Mouse (Mus musculus) kidney, embryonic 16.5 days (tissue): ENCODE results near the gene Arhgef33. TPM values are rescaled to one million over a fixed set of nuclear protein-coding genes. Genes with fewer than 3 reads are reported as not detected.
"Not testable (repeated sequence)": the region's sequence is repeated elsewhere in the genome, so short reads cannot be mapped to it uniquely, and the experiment has no call there.

ENCODE experiments used
- ATAC-seq: fragments of 200-750 bp; cut with Nextera tagmentation; 2 replicates; pipeline ENCODE4 v1.8.0; 2017; ENCODE audit warnings: moderate TSS enrichment; ENCODE audit not compliant: low FRiP score, low TSS enrichment
- H3K27ac ChIP-seq: fragments of 300-500 bp; sonication (generic); 2 replicates; pipeline ENCODE4 v1.5.1; 2014; ENCODE audit warnings: low read length
- H3K27me3 ChIP-seq: fragments of 300-500 bp; sonication (generic); 2 replicates; pipeline ENCODE4 v1.6.1; 2014; ENCODE audit warnings: low read length, control low read depth, mixed read lengths; ENCODE audit not compliant: insufficient read depth
- H3K36me3 ChIP-seq: fragments of 300-500 bp; sonication (generic); 2 replicates; pipeline ENCODE4 v1.6.1; 2014; ENCODE audit warnings: low read length, control low read depth, mixed read lengths; ENCODE audit not compliant: insufficient read depth
- H3K4me1 ChIP-seq: fragments of 300-500 bp; sonication (generic); 2 replicates; pipeline ENCODE4 v1.6.1; 2014; ENCODE audit warnings: low read length, control low read depth, mixed read lengths; ENCODE audit not compliant: insufficient read depth
- H3K4me2 ChIP-seq: fragments of 300-500 bp; sonication (generic); replicated peaks from 2 replicates; pipeline ENCODE4 v1.6.1; 2014; ENCODE audit warnings: low read depth, low read length
- H3K4me3 ChIP-seq: fragments of 300-500 bp; sonication (generic); 2 replicates; pipeline ENCODE4 v1.5.1; 2014; ENCODE audit warnings: mild to moderate bottlenecking, low read length
- H3K9ac ChIP-seq: fragments of 300-500 bp; sonication (generic); replicated peaks from 2 replicates; pipeline ENCODE4 v1.6.1; 2014; ENCODE audit warnings: low read length
- H3K9me3 ChIP-seq: fragments of 300-500 bp; sonication (generic); 2 replicates; pipeline ENCODE4 v1.6.1; 2016; ENCODE audit warnings: low read length, control low read depth
- WGBS: fragments of 180-500 bp; shearing (Covaris S2); extraction: QIAGEN DNeasy Blood & Tissue Kit; methylation state at CpG from one replicate; pipeline ENCODE4 v1.1.7; 2014; 5-methylcytosine and 5-hydroxymethylcytosine counted together
- polyA plus RNA-seq: library from polyadenylated mRNA; unstranded; fragments of >200 nt; fragmentation: Nextera tagmentation; extraction: Ambion mirVana; gene quantifications from 2 replicates; pipeline ENCODE4 v1.2.1, GENCODE M21; 2015

The Arhgef33 gene
- polyA plus RNA-seq: 0.55 and 0.92 TPM in 2 replicates

- no peaks in the 10 kb centered on the region for H3K27me3 ChIP-seq
- no peak within 1 kb of the TSS for H3K27ac ChIP-seq
- no peak within 1 kb of the TSS for H3K4me3 ChIP-seq
- 100% methylated on average over 1 of the region's 1 CpGs for WGBS
- H3K9ac ChIP-seq: no peak within 1 kb of the TSS
- H3K4me2 ChIP-seq: no peak within 1 kb of the TSS
- no peak for ATAC-seq
- H3K9me3 ChIP-seq: no peaks in the 10 kb centered on the region
- no peaks in the 10 kb centered on the region for H3K36me3 ChIP-seq
- no peaks in the 10 kb centered on the region for H3K4me1 ChIP-seq
These were observed at the start of gene Arhgef33 for GRCm38 (mm10) chr17:80307251-80307650. TSS of gene Arhgef33 (plus strand) at chr17:80307407.

- H3K4me2 ChIP-seq: no peak overlapping the region
- no peak for ATAC-seq
- no peaks in the 10 kb centered on the region for H3K4me1 ChIP-seq
- H3K9me3 ChIP-seq: no peaks in the 10 kb centered on the region
- no peaks in the 10 kb centered on the region for H3K27me3 ChIP-seq
- H3K4me3 ChIP-seq: no peak overlapping the region
- peaks cover 68% of the 10 kb centered on the region for H3K36me3 ChIP-seq
- H3K27ac ChIP-seq: no peak overlapping the region
- WGBS: 95% methylated on average over 4 of the region's 4 CpGs
- no peak overlapping the region for H3K9ac ChIP-seq
These were observed 40.1 kb upstream of the Arhgef33 start for GRCm38 (mm10) chr17:80267065-80267464.

GRCm38 (mm10) chr17:80268151-80268550, 39.1 kb upstream of the Arhgef33 start:
- no peak overlapping the region for H3K9ac ChIP-seq
- H3K4me3 ChIP-seq: no peak overlapping the region
- no peaks in the 10 kb centered on the region for H3K27me3 ChIP-seq
- peaks cover 67% of the 10 kb centered on the region for H3K36me3 ChIP-seq
- no peaks in the 10 kb centered on the region for H3K4me1 ChIP-seq
- no peak overlapping the region for H3K4me2 ChIP-seq
- WGBS: 94% methylated on average over 3 of the region's 3 CpGs
- H3K9me3 ChIP-seq: no peaks in the 10 kb centered on the region
- no peak overlapping the region for H3K27ac ChIP-seq
- ATAC-seq: no peak

- not testable (repeated sequence) for H3K9ac ChIP-seq, H3K4me2 ChIP-seq, H3K4me3 ChIP-seq, H3K9me3 ChIP-seq, H3K27me3 ChIP-seq, H3K27ac ChIP-seq, H3K4me1 ChIP-seq, ATAC-seq
- H3K36me3 ChIP-seq: peaks cover 60% of the 10 kb centered on the region
- 97% methylated on average over 7 of the region's 7 CpGs for WGBS
These were observed 36.6 kb upstream of the Arhgef33 start for GRCm38 (mm10) chr17:80270622-80271021.

- H3K9ac ChIP-seq: no peak overlapping the region
- H3K36me3 ChIP-seq: peaks cover 35% of the 10 kb centered on the region
- no peak overlapping the region for H3K27ac ChIP-seq
- H3K4me1 ChIP-seq: no peaks in the 10 kb centered on the region
- no peak for ATAC-seq
- H3K4me2 ChIP-seq: no peak overlapping the region
- H3K27me3 ChIP-seq: no peaks in the 10 kb centered on the region
- H3K9me3 ChIP-seq: no peaks in the 10 kb centered on the region
- 96% methylated on average over 4 of the region's 4 CpGs for WGBS
- H3K4me3 ChIP-seq: no peak overlapping the region
These were observed 29.0 kb upstream of the Arhgef33 start for GRCm38 (mm10) chr17:80278255-80278654.

- H3K36me3 ChIP-seq: peaks cover 32% of the 10 kb centered on the region
- WGBS: 90% methylated on average over 8 of the region's 8 CpGs
These were observed 27.7 kb upstream of the Arhgef33 start for GRCm38 (mm10) chr17:80279340-80280070.

GRCm38 (mm10) chr17:80284446-80284845, 22.8 kb upstream of the Arhgef33 start:
- Histone ChIP-seq H3K27me3 (no peaks in the 10 kb centered on the region), H3K9me3 (no peaks in the 10 kb centered on the region), H3K4me1 (peaks cover 12% of the 10 kb centered on the region), H3K27ac (no peak overlapping the region), H3K36me3 (peaks cover 8% of the 10 kb centered on the region; the same call in 1 of the 2 replicates), H3K4me3 (no peak overlapping the region), H3K9ac (no peak overlapping the region), H3K4me2 (no peak overlapping the region)
- 74% methylated on average over 4 of the region's 4 CpGs for WGBS
- ATAC-seq: no peak

More at GRCm38 (mm10) chr17:80279340-80280070, 27.7 kb upstream of the Arhgef33 start:
- H3K9ac ChIP-seq: no peak overlapping the region
- H3K4me2 ChIP-seq: no peak overlapping the region
- no peaks in the 10 kb centered on the region for H3K27me3 ChIP-seq
- ATAC-seq: no peak
- no peaks in the 10 kb centered on the region for H3K9me3 ChIP-seq
- no peak overlapping the region for H3K27ac ChIP-seq
- H3K4me1 ChIP-seq: no peaks in the 10 kb centered on the region
- no peak overlapping the region for H3K4me3 ChIP-seq

- Histone ChIP-seq H3K4me1 (peaks cover 12% of the 10 kb centered on the region), H3K27ac (no peak overlapping the region), H3K9me3 (no peaks in the 10 kb centered on the region), H3K27me3 (no peaks in the 10 kb centered on the region), H3K9ac (no peak overlapping the region), H3K36me3 (no peaks in the 10 kb centered on the region), H3K4me3 (no peak overlapping the region), H3K4me2 (no peak overlapping the region)
- WGBS: 84% methylated on average over 6 of the region's 6 CpGs
- ATAC-seq: no peak
These were observed 19.2 kb upstream of the Arhgef33 start for GRCm38 (mm10) chr17:80288012-80288411.

- under 1% methylated on average over 30 of the region's 30 CpGs for WGBS
- no peak; the same call in 1 of the 2 replicates for ATAC-seq
- Histone ChIP-seq H3K36me3 (no peaks in the 10 kb centered on the region), H3K9ac (peak overlapping the region; percentile 93), H3K27ac (peak overlapping the region; percentile 82), H3K9me3 (no peaks in the 10 kb centered on the region), H3K4me3 (peak overlapping the region; percentile 99), H3K4me2 (peak overlapping the region; percentile 75), H3K27me3 (no peaks in the 10 kb centered on the region), H3K4me1 (peaks cover 12% of the 10 kb centered on the region)
These were observed 17.7 kb upstream of the Arhgef33 start for GRCm38 (mm10) chr17:80289280-80290073.
